Mouse (Mus musculus) megakaryocyte, embryonic 14.5 days (primary cell): ENCODE results near the gene Khdrbs2. TPM values are rescaled to one million over a fixed set of nuclear protein-coding genes. Genes with fewer than 3 reads are reported as not detected.

Experiments
- H3K27me3 ChIP-seq: replicated peaks from 2 replicates; pipeline ENCODE3; 2012; ENCODE audit warnings: inconsistent platforms
- H3K36me3 ChIP-seq: replicated peaks from 2 replicates; pipeline ENCODE3; 2012; ENCODE audit warnings: low read length, inconsistent platforms, mixed read lengths
- H3K4me1 ChIP-seq: 2 replicates; pipeline ENCODE4 v1.6.1; 2012; ENCODE audit warnings: inconsistent platforms
- H3K4me3 ChIP-seq: replicated peaks from 2 replicates; pipeline ENCODE3; 2012; ENCODE audit warnings: moderate library complexity, mild to moderate bottlenecking, inconsistent platforms
- H3K9me3 ChIP-seq: 2 replicates; pipeline ENCODE4 v1.6.1; 2012; ENCODE audit warnings: inconsistent platforms
- FLI1 ChIP-seq: IDR thresholded peaks from 2 replicates; pipeline ENCODE4 v1.6.1; 2012; ENCODE audit warnings: low read length, inconsistent platforms, mixed read lengths
- GATA1 ChIP-seq: IDR thresholded peaks from 3 replicates; pipeline ENCODE4 v1.6.1; 2012; ENCODE audit warnings: mixed read lengths, low read length, inconsistent platforms, borderline replicate concordance
- polyA plus RNA-seq: library from polyadenylated mRNA; stranded (reverse); fragments of >175 nt; gene quantifications from 2 replicates; pipeline ENCODE4 v1.2.3, GENCODE M21; 2012; ENCODE audit warnings: low replicate concordance; ENCODE audit not compliant: insufficient read depth

Khdrbs2 gene
- polyA plus RNA-seq, 1 experiment, result not detected

- H3K36me3 ChIP-seq, result no peaks in the 10 kb centered on the region
- H3K4me3 ChIP-seq, result no peak overlapping the region
- no peak for TF ChIP-seq GATA1
- TF ChIP-seq FLI1, result no peak
- no peaks in the 10 kb centered on the region for H3K9me3 ChIP-seq
- H3K27me3 ChIP-seq, result no peaks in the 10 kb centered on the region
- H3K4me1 ChIP-seq, result no peaks in the 10 kb centered on the region
Measured at GRCm38 (mm10) chr1:32626060-32626459, 453.5 kb downstream of the Khdrbs2 start.

GRCm38 (mm10) chr1:32632415-32633354, 460.2 kb downstream of the Khdrbs2 start:
- Histone ChIP-seq H3K4me1 (no peaks in the 10 kb centered on the region), H3K27me3 (no peaks in the 10 kb centered on the region), H3K9me3 (0 out of 2 replicates have a peak, but pooled peaks cover 6% of the 10 kb centered on the region), H3K36me3 (no peaks in the 10 kb centered on the region), H3K4me3 (no peak overlapping the region)
- TF ChIP-seq GATA1, result no peak
- TF ChIP-seq FLI1, result no peak

DNA sequence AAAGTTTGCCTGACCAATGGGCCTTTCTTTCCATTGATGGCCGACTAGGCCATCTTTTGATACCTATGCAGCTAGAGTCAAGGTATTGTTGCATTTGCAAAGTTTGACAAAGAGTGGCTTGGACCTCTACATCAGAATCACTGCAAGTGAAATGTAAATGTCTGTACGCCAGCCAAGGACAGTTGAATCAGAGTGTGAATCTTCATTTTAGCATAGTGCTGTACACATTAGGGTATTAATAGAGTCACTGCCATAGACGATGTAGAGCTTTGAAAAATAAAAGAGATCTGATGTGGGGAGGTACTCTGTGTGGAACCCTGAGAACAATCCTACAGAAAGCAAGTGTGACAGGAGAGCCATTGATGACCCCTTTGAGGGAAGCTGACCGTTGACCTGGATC, 460.9 kb downstream of the Khdrbs2 start:
- H3K36me3 ChIP-seq, result no peaks in the 10 kb centered on the region
- no peak for TF ChIP-seq GATA1
- no peak for TF ChIP-seq FLI1
- 0 out of 2 replicates have a peak, but pooled peaks cover 6% of the 10 kb centered on the region for H3K9me3 ChIP-seq
- no peak overlapping the region for H3K4me3 ChIP-seq
- H3K4me1 ChIP-seq, result no peaks in the 10 kb centered on the region
- H3K27me3 ChIP-seq, result no peaks in the 10 kb centered on the region

DNA sequence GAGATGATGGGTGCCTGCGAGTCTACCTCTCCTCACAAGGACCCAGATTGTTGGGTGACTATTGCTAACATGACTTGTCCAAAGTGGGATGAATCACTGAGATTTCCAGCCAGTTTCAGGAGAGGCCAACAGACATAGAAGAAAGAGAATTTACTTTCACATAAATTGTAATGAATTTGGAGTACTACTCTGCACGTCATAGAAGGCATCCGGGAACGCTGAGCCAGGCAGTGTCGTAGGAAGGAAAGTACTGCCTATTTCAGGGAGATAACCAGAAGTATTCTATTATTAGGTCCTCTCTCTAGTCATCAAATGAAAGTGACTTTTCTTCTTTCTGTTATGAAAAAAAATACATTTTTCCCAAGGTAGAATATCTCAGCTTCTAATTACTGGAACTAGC, 466.6 kb downstream of the Khdrbs2 start:
- no peak overlapping the region for H3K4me3 ChIP-seq
- no peak for TF ChIP-seq FLI1
- no peak for TF ChIP-seq GATA1
- no peaks in the 10 kb centered on the region for H3K4me1 ChIP-seq
- H3K36me3 ChIP-seq, result no peaks in the 10 kb centered on the region
- 0 out of 2 replicates have a peak, but pooled peaks cover 3% of the 10 kb centered on the region for H3K9me3 ChIP-seq
- no peaks in the 10 kb centered on the region for H3K27me3 ChIP-seq

DNA sequence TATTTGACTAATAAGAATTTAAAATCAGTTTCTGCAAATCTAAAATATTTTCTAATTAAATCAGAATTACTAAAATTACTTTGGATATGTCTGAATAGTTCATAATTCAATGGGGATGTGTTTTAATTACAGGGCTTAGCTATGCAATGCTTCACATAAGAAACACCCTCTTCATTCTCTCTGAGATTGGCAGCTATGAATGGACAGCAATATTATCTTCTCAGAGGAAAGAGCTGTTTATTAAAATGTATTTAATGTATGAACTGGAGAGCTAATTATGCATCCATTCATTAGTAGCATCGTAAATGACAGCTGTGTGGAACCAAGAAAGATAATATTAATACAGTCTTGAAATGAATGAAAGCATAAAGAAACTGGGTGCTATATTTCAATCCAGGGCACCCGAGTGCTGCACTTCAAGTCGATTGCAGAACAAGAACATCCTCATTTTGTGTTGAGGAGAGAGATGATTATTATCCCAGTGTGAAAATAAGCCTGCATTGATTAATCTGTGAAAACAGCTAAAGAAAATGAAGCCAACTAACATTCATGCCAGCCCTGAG, 477.2 kb downstream of the Khdrbs2 start:
- no peak for TF ChIP-seq GATA1
- no peak for TF ChIP-seq FLI1
- H3K36me3 ChIP-seq, result no peaks in the 10 kb centered on the region

DNA sequence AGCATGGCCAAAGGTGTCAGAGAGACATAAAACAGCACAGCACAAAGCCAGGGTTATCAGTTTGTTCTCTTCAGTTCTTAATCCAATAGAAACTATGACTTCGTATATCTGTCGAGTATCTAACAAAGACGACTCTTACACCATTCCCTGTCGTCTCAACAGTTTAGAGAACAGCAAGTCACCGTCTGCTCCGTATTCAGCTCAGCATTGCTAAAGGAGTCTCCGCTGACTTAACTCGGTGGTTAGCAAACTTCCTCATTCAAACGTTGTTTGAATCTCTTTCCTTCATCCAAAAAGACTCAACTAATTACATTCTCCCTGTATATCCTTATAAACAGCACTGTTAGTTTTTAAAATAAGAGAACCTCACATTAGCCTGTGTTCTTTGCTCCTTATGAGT, 521.3 kb downstream of the Khdrbs2 start:
- Histone ChIP-seq H3K4me3 (no peak overlapping the region), H3K27me3 (no peaks in the 10 kb centered on the region), H3K36me3 (no peaks in the 10 kb centered on the region), H3K9me3 (peaks cover 7% of the 10 kb centered on the region; the same call in 1 of the 2 replicates), H3K4me1 (no peaks in the 10 kb centered on the region)
- TF ChIP-seq GATA1 (no peak), FLI1 (no peak)

More for the DNA sequence above, 477.2 kb downstream of the Khdrbs2 start:
- Histone ChIP-seq H3K4me1 (no peaks in the 10 kb centered on the region), H3K27me3 (no peaks in the 10 kb centered on the region), H3K4me3 (no peak overlapping the region), H3K9me3 (peaks cover 4% of the 10 kb centered on the region)

DNA sequence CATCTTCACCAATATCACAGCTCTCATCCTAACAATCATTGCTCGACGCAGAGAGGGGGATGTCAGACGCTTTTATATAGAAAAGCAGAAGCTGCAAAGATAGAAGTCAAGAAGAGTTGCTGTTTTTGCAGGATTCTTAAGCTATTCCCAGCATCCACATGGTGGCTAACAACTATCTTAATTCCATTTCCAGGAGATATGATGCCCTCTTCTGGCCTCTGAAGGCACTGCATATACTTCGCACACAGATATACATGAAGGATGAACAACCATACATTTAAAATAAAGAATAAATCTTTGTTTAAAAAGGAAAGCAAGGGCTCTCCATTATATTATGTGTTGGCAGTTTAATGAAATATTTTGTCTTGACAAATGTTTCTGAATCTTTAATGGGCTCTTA, 527.6 kb downstream of the Khdrbs2 start:
- H3K4me3 ChIP-seq, result no peak overlapping the region
- no peaks in the 10 kb centered on the region for H3K9me3 ChIP-seq
- TF ChIP-seq FLI1 (no peak), GATA1 (no peak)
- H3K27me3 ChIP-seq, result no peaks in the 10 kb centered on the region
- H3K4me1 ChIP-seq, result no peaks in the 10 kb centered on the region
- H3K36me3 ChIP-seq, result no peaks in the 10 kb centered on the region

DNA sequence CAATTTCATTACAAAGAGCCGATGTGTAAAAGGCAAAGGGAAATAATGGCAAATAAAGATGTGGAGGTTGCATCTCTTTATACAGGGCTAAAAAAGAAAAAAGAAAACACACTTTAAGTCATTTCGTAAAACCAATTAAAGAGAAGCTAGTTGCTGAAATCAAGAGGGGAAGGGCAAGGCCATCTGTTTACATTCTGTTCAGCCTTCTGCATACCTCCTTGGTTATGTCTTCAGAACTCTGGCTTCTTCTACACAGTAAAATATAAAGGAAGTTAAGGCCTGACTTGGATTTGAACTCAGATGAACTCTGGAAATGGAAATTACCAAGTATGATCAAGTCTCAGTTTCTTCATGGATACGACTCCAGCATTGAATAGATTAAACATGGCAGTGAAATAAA, 528.8 kb downstream of the Khdrbs2 start:
- no peaks in the 10 kb centered on the region for H3K4me1 ChIP-seq
- H3K4me3 ChIP-seq, result no peak overlapping the region
- no peaks in the 10 kb centered on the region for H3K27me3 ChIP-seq
- no peaks in the 10 kb centered on the region for H3K36me3 ChIP-seq
- H3K9me3 ChIP-seq, result no peaks in the 10 kb centered on the region; the same call in 1 of the 2 replicates
- TF ChIP-seq GATA1 (no peak), FLI1 (no peak)
